Comparison of ENCODE assay signal across 11 mouse cellular contexts in genomic region chr9:121385749-121386350, GRCm38 (mm10).
A peak's percentile ranks its signal among the peaks of the same experiment; 100 is the strongest.
DNase-seq lines count a peak whose midpoint lies in the region; ATAC-seq and TF ChIP-seq lines count a peak whose summit lies in the region.
"Had no signal": no experiment of that assay in that cellular context is flagged by ENCODE, and none has a peak within 500 bp of the region (broad histone marks: within the 10 kb centered on the region; RNA-seq: fewer than 3 reads in every experiment).

No protein-coding gene starts in this region.

- DNase-seq in layer of hippocampus, adult 2 months (ENCODE audit: low spot score in 2 of 2) = no peak
- DNase-seq in layer of hippocampus, adult 8-10 months (ENCODE audit: low spot score in 2 of 2) = no peak
- no peak for DNase-seq in hindbrain, postnatal 0 days (ENCODE audit: low spot score)
- DNase-seq in right cerebral cortex, postnatal 10 days (ENCODE audit: low spot score in 2 of 2) = no peak
- DNase-seq in layer of hippocampus, postnatal 10 days (ENCODE audit: low spot score in 2 of 2) = no peak

- no peaks in the 10 kb centered on the region for H3K36me3 ChIP-seq in embryonic facial prominence, embryonic 13.5 days
- H3K36me3 ChIP-seq in hindbrain, postnatal 0 days (ENCODE audit: insufficient read depth, low read length) = no peaks in the 10 kb centered on the region
- H3K36me3 ChIP-seq: hindbrain, embryonic 15.5 days; kidney, embryonic 15.5 days; liver, embryonic 13.5 days had no signal

- H3K27me3 ChIP-seq in embryonic facial prominence, embryonic 13.5 days = no peaks in the 10 kb centered on the region
- H3K27me3 ChIP-seq in hindbrain, postnatal 0 days (ENCODE audit: insufficient read depth, low read length) = no peaks in the 10 kb centered on the region
- H3K27me3 ChIP-seq: CH12.LX; hindbrain, embryonic 15.5 days; kidney, embryonic 15.5 days; liver, embryonic 13.5 days had no signal

- H3K4me3 ChIP-seq in layer of hippocampus, adult 2 months = peak overlapping the region; percentile 44
- 0 out of 2 replicates have a peak overlapping the region, but pooled peaks have one; percentile 4 for H3K4me3 ChIP-seq in cortical plate, adult 2 months (ENCODE audit: insufficient read depth, low read length)
- H3K4me3 ChIP-seq in embryonic facial prominence, embryonic 13.5 days = no peak overlapping the region
- H3K4me3 ChIP-seq in hindbrain, postnatal 0 days (ENCODE audit: low read length) = no peak overlapping the region
- H3K4me3 ChIP-seq: hindbrain, embryonic 15.5 days; kidney, embryonic 15.5 days; liver, embryonic 13.5 days had no signal

- H3K4me2 ChIP-seq in embryonic facial prominence, embryonic 13.5 days = no peak overlapping the region
- H3K4me2 ChIP-seq in hindbrain, postnatal 0 days (ENCODE audit: low read depth, low read length) = no peak overlapping the region
- H3K4me2 ChIP-seq: hindbrain, embryonic 15.5 days; kidney, embryonic 15.5 days had no signal

- WGBS in embryonic facial prominence, embryonic 13.5 days = 73% methylated on average over 12 of the region's 12 CpGs
- 72% methylated on average over 12 of the region's 12 CpGs for WGBS in hindbrain, postnatal 0 days

- TF ChIP-seq CTCF in layer of hippocampus, adult 2 months (conservative IDR thresholded peaks at IDR 0.05) = no peak
- no peak for TF ChIP-seq CTCF in cortical plate, adult 2 months (IDR thresholded peaks at IDR 0.05; ENCODE audit: extremely low read depth, insufficient read depth, low read length)
- no peak for TF ChIP-seq CTCF in hindbrain, postnatal 0 days (IDR thresholded peaks at IDR 0.05; ENCODE audit: low read depth)

- peaks cover 22% of the 10 kb centered on the region for H3K4me1 ChIP-seq in cortical plate, adult 2 months (ENCODE audit: control insufficient read depth, insufficient read depth, low read length)
- H3K4me1 ChIP-seq in embryonic facial prominence, embryonic 13.5 days = peaks cover 25% of the 10 kb centered on the region
- H3K4me1 ChIP-seq in hindbrain, postnatal 0 days (ENCODE audit: insufficient read depth, low read length) = peaks cover 14% of the 10 kb centered on the region

- H3K9me3 ChIP-seq in embryonic facial prominence, embryonic 13.5 days = no peaks in the 10 kb centered on the region
- no peaks in the 10 kb centered on the region for H3K9me3 ChIP-seq in hindbrain, postnatal 0 days (ENCODE audit: low read length)
- H3K9me3 ChIP-seq: hindbrain, embryonic 15.5 days; kidney, embryonic 15.5 days; liver, embryonic 13.5 days had no signal

- peak overlapping the region; percentile 94 for H3K27ac ChIP-seq in layer of hippocampus, adult 2 months
- peak overlapping the region; percentile 38 for H3K27ac ChIP-seq in cortical plate, adult 2 months (ENCODE audit: insufficient read depth, low read length)
- H3K27ac ChIP-seq in embryonic facial prominence, embryonic 13.5 days = no peak overlapping the region
- H3K27ac ChIP-seq in hindbrain, postnatal 0 days = peak overlapping the region; percentile 54; the same call in 1 of the 2 replicates
- H3K27ac ChIP-seq: kidney, embryonic 15.5 days; liver, embryonic 13.5 days had no signal

- no peak for TF ChIP-seq POLR2A in cortical plate, adult 2 months (IDR thresholded peaks at IDR 0.05; ENCODE audit: extremely low read depth, insufficient read depth, low read length)

- no peak for ATAC-seq in embryonic facial prominence, embryonic 13.5 days (ENCODE audit: insufficient number of reproducible peaks, insufficient read depth, low FRiP score, low TSS enrichment, low read depth)
- no peak for ATAC-seq in hindbrain, postnatal 0 days

- peak overlapping the region; percentile 41; the same call in 1 of the 2 replicates for H3K9ac ChIP-seq in embryonic facial prominence, embryonic 13.5 days
- H3K9ac ChIP-seq in hindbrain, postnatal 0 days (replicated peaks; ENCODE audit: low read length) = peak overlapping the region; percentile 21; the same call in 1 of the 2 replicates
- H3K9ac ChIP-seq: hindbrain, embryonic 15.5 days; kidney, embryonic 15.5 days; liver, embryonic 13.5 days had no signal

Comparison
In these comparisons a context has a peak if more than half of its experiments do, and no peak if none do; other contexts are left out.
1. H3K4me3 ChIP-seq: peak in layer of hippocampus, adult 2 months (single experiment) and cortical plate, adult 2 months (single experiment); none in embryonic facial prominence, embryonic 13.5 days (single experiment) and hindbrain, postnatal 0 days (single experiment).